Mouse (Mus musculus): ENCODE results near the gene Pxk.

- TF ChIP-seq CTCF (conservative IDR thresholded peaks at IDR 0.05; ENCODE audit: low read length), result no peak
- no peak for TF ChIP-seq POU5F1 (IDR thresholded peaks at IDR 0.05; ENCODE audit: borderline replicate concordance, low read length)
These were observed 109.5 kb downstream of the Pxk start for GRCm38 (mm10) chr14:8207543-8207942.

Data from E14TG2a.4 (cell line).